Mouse (Mus musculus) T-helper 17 cell (primary cell): ENCODE measurements around the gene Ifit1.
"Not testable (repeated sequence)": the region's sequence is repeated elsewhere in the genome, so short reads cannot be mapped to it uniquely, and the experiment has no call there.

Experiments used
- in situ Hi-C, 2 experiments: fragments of 300-600 bp; cut with MboI, MseI; formaldehyde crosslinking; loops; 1 replicate in 1 of 2; 2 replicates in 1 of 2; pipeline ENCODE4 v1.15.1; 2025; ENCODE audit warnings: high pct_unique_total_duplicates in 2 of 2

Ifit1 gene

GRCm38 (mm10) chr19:34640623-34641022 is at the start of gene Ifit1, which contains the start of gene Ifit1bl2:
Gene Ifit1 (plus strand): TSS chr19:34640871.
Gene Ifit1bl2 (minus strand): TSS chr19:34640743.
- in situ Hi-C loops, result loop anchor here in 1 of 2 experiments (5.0 to 25.0 kb wide), 2 partner anchors 93 to 303 kb away; no protein-coding TSS in a partner anchor

DNA sequence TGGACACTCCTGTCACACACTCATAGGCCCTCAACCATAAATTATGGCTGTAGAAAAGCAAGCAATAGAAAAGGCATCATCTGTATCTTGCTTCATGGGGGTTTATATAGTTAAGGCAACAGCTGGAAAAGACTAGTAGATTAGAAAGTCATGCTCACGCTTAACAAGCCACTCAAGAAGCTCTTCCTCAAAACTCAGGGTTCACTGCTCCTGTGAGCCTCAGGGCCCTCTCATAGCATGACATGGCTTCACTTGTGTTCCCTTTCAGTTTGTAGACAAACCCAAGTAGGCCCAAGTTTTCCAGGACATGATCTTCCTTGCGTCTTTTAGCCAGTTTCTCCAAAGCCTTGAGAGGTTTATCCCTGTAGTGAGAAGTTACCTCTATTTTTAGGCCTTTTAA is 47.2 kb upstream of the Ifit1 start:
- in situ Hi-C loops, result no loop called here

- in situ Hi-C loops, result not testable (repeated sequence)
These were observed 46.1 kb upstream of the Ifit1 start for GRCm38 (mm10) chr19:34594523-34594922.

- in situ Hi-C loops, result no loop called here
These were observed 43.9 kb upstream of the Ifit1 start for GRCm38 (mm10) chr19:34596811-34597210.

- in situ Hi-C loops, result no loop called here
These were observed 42.3 kb upstream of the Ifit1 start for GRCm38 (mm10) chr19:34598341-34598740.

GRCm38 (mm10) chr19:34599250-34599649 is 41.4 kb upstream of the Ifit1 start:
- in situ Hi-C loops, result not testable (repeated sequence)

GRCm38 (mm10) chr19:34601888-34602287 is 38.8 kb upstream of the Ifit1 start, which contains the start of gene Ifit1bl1:
Gene Ifit1bl1 (minus strand): TSS chr19:34601956.
- in situ Hi-C loops, result not testable (repeated sequence)

DNA sequence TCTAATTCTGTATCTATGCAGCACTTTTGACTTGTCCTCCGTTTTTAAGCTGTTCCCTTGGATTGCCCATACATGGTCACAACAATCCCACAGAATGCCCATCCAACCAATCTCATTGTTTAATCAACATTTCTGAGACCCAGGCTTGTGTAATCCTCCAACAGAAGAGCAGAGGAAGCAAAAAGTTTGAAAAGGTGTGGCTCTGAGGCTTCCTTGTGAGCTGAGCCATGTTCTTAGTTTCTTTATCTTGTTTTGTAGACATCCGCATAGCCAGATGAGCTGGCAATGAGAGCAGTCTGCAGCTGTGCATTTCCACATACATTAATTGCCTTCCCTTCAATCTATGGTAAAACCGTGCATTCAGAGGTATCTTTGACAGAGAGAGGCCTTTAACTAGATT is 35.2 kb upstream of the Ifit1 start:
- in situ Hi-C loops, result no loop called here

GRCm38 (mm10) chr19:34607237-34608051 is 33.2 kb upstream of the Ifit1 start, which contains the start of gene Ifit3b:
Gene Ifit3b (plus strand): TSS chr19:34607970.
- in situ Hi-C loops, result not testable (repeated sequence)

DNA sequence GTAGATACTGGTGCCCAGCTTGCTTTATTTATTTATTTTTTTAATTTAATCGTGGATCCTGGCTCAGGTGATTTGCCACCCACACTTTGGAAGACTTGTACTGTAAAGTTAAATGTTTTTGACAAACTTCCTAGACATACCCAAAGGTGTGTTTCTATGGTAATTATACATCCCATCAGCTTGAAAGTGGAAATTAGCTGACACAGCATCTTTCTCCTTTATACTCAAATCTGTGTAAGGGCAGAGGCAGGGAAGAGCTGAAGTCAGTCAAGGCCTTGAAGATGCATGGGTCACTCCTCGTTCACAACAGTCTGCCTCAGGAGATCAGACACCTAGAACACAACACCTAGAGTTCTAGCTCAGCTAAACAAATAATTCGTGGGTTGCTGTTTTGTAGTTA is 30.6 kb upstream of the Ifit1 start:
- in situ Hi-C loops, result not testable (repeated sequence)

DNA sequence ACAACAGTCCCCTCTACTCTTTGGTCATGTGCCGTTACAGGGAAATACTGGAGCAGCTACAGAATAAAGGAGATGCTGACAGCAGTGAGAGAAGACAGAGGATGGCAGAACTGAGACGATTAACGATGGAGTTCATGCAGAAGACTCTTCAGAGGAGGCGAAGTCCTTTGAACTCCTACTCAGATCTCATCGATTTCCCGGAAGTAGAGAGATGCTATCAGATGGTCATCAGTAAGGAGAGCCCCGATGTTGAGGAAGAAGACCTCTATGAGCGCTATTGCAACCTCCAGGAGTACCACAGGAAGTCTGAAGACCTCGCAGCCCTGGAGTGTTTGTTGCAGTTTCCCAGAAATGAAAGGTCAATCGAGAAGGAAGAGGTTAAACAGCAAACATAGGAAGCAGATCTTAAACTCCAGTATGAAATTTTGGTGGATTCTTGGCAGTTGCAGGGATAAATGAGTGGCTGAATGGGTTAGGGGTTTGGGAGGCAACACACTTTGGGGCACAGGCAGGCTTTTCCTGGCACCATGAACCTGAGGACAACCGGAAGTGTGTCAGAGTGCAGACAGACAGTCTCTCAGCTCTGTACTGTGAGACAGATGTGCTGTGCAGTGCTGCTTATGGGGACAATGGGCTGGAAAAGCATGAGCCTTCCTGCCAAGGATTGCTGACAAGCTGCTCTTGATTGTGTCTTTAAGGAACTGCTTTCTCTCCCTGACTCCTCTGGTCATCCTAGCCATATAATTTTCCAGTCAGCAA is 28.2 kb upstream of the Ifit1 start:
- in situ Hi-C loops, result not testable (repeated sequence)

- in situ Hi-C loops, result loop anchor here in 1 of 2 experiments (5.0 kb wide), 1 partner anchor 79 kb away; no protein-coding TSS in a partner anchor
These were observed 19.8 kb upstream of the Ifit1 start for GRCm38 (mm10) chr19:34620871-34621270.

DNA sequence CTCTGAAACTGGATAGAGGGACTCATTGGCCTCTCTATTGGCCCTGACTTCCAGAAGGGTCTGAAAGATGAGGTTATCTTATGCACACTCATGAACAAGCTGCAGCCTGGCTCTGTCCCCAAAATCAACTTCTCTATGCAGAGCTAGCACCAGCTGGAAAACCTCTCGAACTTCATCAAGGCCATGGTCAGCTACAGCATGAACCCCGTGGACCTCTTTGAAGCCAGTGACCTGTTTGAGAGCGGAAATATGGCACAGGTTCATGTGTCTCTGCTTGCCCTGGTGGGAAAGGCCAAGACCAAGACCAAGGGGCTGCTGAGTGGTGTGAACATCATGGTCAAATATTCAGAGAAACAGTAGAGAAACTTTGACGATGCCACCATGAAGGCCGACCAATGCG is 16.9 kb upstream of the Ifit1 start:
- in situ Hi-C loops, result loop anchor here in 1 of 2 experiments (5.0 kb wide), 1 partner anchor 81 kb away; no protein-coding TSS in a partner anchor

DNA sequence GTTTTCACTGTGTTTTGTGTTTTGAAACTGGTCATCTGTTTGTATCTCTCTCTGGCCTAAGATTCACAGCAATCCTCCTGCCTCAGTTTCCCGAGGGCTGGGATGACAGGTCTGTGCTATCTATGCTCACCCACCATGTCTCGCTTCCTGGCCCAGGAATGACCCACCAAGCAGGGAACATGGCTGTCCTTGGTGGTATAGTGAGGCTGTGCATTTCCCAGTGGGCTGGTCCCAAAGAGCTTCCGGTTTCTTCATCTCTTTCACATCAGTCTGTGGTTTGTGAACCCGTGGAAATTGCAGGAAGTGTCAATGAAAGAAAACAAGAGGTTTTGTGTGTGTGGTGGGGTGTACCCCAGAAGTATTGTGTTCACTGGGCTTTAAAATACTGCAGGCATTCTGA is 16.0 kb upstream of the Ifit1 start:
- in situ Hi-C loops, result loop anchor here (5.0 to 25.0 kb wide), 2 partner anchors 82 to 287 kb away; no protein-coding TSS in a partner anchor

DNA sequence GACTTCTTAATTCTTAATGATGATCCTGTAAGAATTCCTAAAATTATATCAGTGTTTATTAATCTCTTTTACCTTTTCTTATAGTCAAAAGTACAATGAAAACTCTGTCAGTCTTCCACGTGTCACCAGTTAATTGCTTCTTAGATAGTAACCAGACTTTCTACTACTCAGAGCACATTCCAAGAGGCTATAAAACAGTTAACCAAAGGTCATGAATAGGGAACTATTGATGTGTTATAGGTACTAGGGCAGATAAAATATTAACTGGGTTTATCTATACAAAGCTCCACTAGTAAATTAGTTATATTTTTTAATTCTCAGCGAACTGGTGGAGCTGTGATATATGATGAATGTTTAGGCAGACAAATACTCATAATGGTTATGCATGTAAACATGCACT is 13.2 kb upstream of the Ifit1 start:
- in situ Hi-C loops, result loop anchor here in 1 of 2 experiments (25.0 kb wide), 1 partner anchor 290 kb away; no protein-coding TSS in a partner anchor

DNA sequence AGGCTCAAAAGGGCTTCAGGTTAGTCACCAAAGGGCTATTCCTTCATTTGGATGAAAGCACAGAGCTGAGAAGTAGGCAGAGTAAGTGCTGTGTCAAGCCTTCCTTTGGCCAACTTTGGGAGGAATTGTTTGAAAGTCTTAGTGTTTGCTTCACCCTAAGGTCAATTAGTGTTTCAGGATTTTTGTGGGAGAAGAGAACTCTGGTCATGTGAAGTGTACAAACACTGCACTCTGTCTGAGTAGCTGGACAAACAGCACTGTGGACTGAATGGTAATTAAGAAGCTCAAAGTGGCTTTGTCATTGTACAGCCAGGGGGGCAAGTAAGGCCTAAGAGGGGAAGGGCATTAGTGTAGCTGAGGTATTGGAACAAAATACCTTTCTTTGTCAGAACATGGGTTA is 9.2 kb upstream of the Ifit1 start:
- in situ Hi-C loops, result loop anchor here in 1 of 2 experiments (25.0 kb wide), 1 partner anchor 294 kb away; no protein-coding TSS in a partner anchor

GRCm38 (mm10) chr19:34633484-34633883 is 7.2 kb upstream of the Ifit1 start:
- in situ Hi-C loops, result loop anchor here in 1 of 2 experiments (25.0 kb wide), 1 partner anchor 296 kb away; no protein-coding TSS in a partner anchor

- in situ Hi-C loops, result loop anchor here in 1 of 2 experiments (25.0 kb wide), 1 partner anchor 300 kb away; no protein-coding TSS in a partner anchor
These were observed 3.6 kb upstream of the Ifit1 start for GRCm38 (mm10) chr19:34636933-34637557.

- in situ Hi-C loops, result loop anchor here in 1 of 2 experiments (5.0 to 25.0 kb wide), 2 partner anchors 95 to 305 kb away; no protein-coding TSS in a partner anchor
These were observed 1.9 kb downstream of the Ifit1 start for GRCm38 (mm10) chr19:34642616-34643015.

DNA sequence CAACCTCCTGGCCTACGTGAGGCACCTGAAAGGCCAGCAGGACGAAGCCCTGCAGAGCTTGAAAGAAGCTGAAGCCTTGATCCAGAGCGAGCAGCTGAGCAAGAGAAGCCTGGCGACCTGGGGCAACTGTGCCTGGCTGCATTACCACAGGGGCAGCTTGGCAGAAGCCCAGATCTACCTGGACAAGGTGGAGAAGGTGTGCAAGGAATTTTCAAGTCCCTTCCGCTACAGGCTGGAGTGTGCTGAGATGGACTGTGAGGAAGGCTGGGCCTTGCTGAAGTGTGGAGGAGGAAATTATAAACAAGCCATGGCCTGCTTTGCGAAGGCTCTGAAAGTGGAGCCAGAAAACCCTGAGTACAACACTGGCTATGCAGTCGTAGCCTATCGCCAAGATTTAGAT is 7.0 kb downstream of the Ifit1 start:
- in situ Hi-C loops, result loop anchor here in 1 of 2 experiments (25.0 kb wide), 1 partner anchor 310 kb away; no protein-coding TSS in a partner anchor

GRCm38 (mm10) chr19:34650276-34650675 is 9.6 kb downstream of the Ifit1 start:
- in situ Hi-C loops, result loop anchor here (5.0 to 10.0 kb wide), 2 partner anchors 105 to 148 kb away; no protein-coding TSS in a partner anchor
